Mouse (Mus musculus): Measurements from ENCODE around the gene Fndc10. TPM values are rescaled to one million over a fixed set of nuclear protein-coding genes. Genes with fewer than 3 reads are reported as not detected.
A peak's percentile ranks its signal among the peaks of the same experiment; 100 is the strongest.
"Not testable (repeated sequence)": the region's sequence is repeated elsewhere in the genome, so short reads cannot be mapped to it uniquely, and the experiment has no call there.

Fndc10 gene
- total RNA-seq (2014; rRNA removed) (43.8 and 46.4 TPM in 2 replicates), polyA plus RNA-seq (2015; fragmentation: Nextera tagmentation; extraction: Ambion mirVana) (24.3 and 27.4 TPM in 2 replicates)

DNA sequence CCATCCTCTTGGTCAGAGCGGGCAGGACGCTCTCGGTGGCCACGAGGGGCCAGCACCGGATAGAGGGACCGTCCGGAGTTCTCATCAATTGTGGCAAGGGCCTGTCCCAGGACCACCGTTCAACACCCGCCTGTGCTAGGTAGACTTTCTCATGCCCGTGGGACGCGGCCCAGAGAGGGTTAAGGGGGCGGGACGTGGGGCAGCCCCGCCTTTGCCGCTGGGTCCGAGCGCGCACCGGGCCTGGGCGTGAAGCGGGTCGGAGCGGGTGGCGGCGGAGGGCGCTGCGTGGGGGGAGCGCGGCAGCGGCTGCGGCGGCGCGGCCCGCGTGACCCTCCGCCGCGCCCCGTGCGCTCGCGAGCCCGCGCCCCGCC lies at the start of gene Fndc10:
Gene Fndc10 (plus strand): TSS at position 232 of the 371 bp plus-strand sequence.
- ATAC-seq (ENCODE audit: low FRiP score) (peak; percentile 90), DNase-seq (ENCODE audit: low spot score) (peak; percentile 73)
- Histone ChIP-seq H3K27ac (ENCODE audit: low read depth, low read length) (peak within 1 kb of the TSS; percentile 97), H3K4me1 (ENCODE audit: insufficient read depth, low read length) (peaks cover 18% of the 10 kb centered on the region), H3K4me3 (ENCODE audit: low read depth, low read length) (peak within 1 kb of the TSS; percentile 71), H3K27me3 (ENCODE audit: insufficient read depth, low read length) (no peaks in the 10 kb centered on the region), H3K9ac (replicated peaks; ENCODE audit: low read length, poor library complexity, severe bottlenecking) (peak within 1 kb of the TSS; percentile 87), H3K4me2 (ENCODE audit: low read depth, low read length, poor library complexity, severe bottlenecking) (peak within 1 kb of the TSS; percentile 95), H3K36me3 (ENCODE audit: insufficient read depth, low read length) (no peaks in the 10 kb centered on the region), H3K9me3 (ENCODE audit: low read length) (no peaks in the 10 kb centered on the region)
- whole genome bisulfite sequencing, result 0% methylated on average over 29 of the region's 47 CpGs
- peak; percentile 49 for TF ChIP-seq CTCF (IDR thresholded peaks at IDR 0.05)

DNA sequence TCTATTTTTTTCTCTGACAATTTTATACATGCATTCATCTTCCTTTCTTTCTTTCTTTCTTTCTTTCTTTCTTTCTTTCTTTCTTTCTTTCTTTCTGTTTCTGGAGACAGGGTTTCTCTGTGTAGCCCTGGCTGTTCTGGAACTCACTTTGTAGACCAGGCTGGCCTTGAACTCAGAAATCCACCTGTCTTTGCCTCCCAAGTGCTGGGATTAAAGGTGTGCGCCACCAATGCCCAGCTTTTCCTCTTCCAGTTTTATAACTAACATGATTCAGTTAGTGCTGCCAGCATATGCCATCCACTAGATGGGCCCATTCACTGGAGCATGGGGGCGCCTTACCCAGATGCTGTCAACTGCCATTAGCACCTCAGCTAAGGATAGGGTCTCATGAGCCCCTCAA lies 48.8 kb upstream of the Fndc10 start, which contains the start of gene Gm10563:
Gene Gm10563 (minus strand): TSS at position 101 of the 400 bp plus-strand sequence.
- H3K4me2 ChIP-seq (ENCODE audit: low read depth, low read length, poor library complexity, severe bottlenecking); H3K9ac ChIP-seq (replicated peaks; ENCODE audit: low read length, poor library complexity, severe bottlenecking); ATAC-seq (ENCODE audit: low FRiP score); H3K27me3 ChIP-seq (ENCODE audit: insufficient read depth, low read length); H3K4me1 ChIP-seq (ENCODE audit: insufficient read depth, low read length); H3K4me3 ChIP-seq (ENCODE audit: low read depth, low read length); DNase-seq (ENCODE audit: low spot score); H3K27ac ChIP-seq (ENCODE audit: low read depth, low read length); H3K9me3 ChIP-seq (ENCODE audit: low read length): not testable (repeated sequence)
- WGBS, result 92% methylated on average over 2 of the region's 2 CpGs
- H3K36me3 ChIP-seq (ENCODE audit: insufficient read depth, low read length), result peaks cover 76% of the 10 kb centered on the region

DNA sequence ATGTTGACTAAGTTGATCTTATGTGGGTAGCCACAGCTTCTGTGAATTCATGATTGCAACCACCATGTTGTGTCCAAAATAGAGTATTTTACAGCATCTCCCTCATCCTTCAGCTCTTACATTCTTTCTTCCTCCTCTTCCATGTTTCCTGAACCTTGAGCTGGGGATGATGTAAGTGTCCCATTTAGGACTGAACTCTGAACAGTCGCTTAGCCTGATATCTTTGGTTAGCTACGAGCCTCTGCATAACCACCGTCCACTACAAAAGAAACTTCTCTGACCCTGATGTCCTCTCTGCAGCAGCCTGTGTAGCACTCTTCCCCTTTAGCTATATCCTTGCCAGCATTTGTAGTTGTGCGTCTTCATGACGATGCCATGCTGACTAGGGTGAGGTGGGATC lies 48.4 kb upstream of the Fndc10 start:
- TF ChIP-seq CTCF (IDR thresholded peaks at IDR 0.05), result no peak
- Histone ChIP-seq H3K27me3 (ENCODE audit: insufficient read depth, low read length) (peaks cover under 1% of the 10 kb centered on the region; the same call in 1 of the 2 replicates), H3K36me3 (ENCODE audit: insufficient read depth, low read length) (peaks cover 76% of the 10 kb centered on the region), H3K9ac (replicated peaks; ENCODE audit: low read length, poor library complexity, severe bottlenecking) (no peak overlapping the region), H3K27ac (ENCODE audit: low read depth, low read length) (no peak overlapping the region), H3K4me2 (ENCODE audit: low read depth, low read length, poor library complexity, severe bottlenecking) (no peak overlapping the region), H3K4me3 (ENCODE audit: low read depth, low read length) (no peak overlapping the region), H3K9me3 (ENCODE audit: low read length) (no peaks in the 10 kb centered on the region), H3K4me1 (ENCODE audit: insufficient read depth, low read length) (no peaks in the 10 kb centered on the region)
- no peak for ATAC-seq (ENCODE audit: low FRiP score)
- 97% methylated on average over 5 of the region's 5 CpGs for WGBS
- no peak for DNase-seq (ENCODE audit: low spot score)

DNA sequence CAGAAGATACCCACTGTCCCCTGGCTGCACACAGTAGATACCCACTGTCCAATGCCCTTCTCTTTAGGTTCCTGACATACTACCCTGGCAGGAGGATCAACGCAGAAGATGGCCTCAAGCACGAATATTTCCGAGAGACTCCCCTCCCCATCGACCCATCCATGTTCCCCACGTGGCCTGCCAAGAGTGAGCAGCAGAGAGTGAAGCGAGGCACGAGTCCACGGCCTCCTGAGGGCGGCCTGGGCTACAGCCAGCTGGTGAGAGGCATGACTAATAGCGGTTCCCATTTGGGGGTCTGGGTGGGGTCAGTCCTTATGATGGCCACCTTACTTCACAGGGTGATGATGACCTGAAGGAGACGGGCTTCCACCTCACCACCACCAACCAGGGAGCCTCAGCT lies 44.8 kb upstream of the Fndc10 start:
- peaks cover 3% of the 10 kb centered on the region; the same call in 1 of the 2 replicates for H3K4me1 ChIP-seq (ENCODE audit: insufficient read depth, low read length)
- DNase-seq (ENCODE audit: low spot score) (no peak), ATAC-seq (ENCODE audit: low FRiP score) (no peak)
- WGBS, result 92% methylated on average over 11 of the region's 11 CpGs
- H3K9ac ChIP-seq (replicated peaks; ENCODE audit: low read length, poor library complexity, severe bottlenecking), result no peak overlapping the region
- H3K4me3 ChIP-seq (ENCODE audit: low read depth, low read length), result no peak overlapping the region
- peaks cover 24% of the 10 kb centered on the region for H3K27me3 ChIP-seq (ENCODE audit: insufficient read depth, low read length)
- H3K36me3 ChIP-seq (ENCODE audit: insufficient read depth, low read length), result peaks cover 54% of the 10 kb centered on the region
- no peak overlapping the region for H3K4me2 ChIP-seq (ENCODE audit: low read depth, low read length, poor library complexity, severe bottlenecking)
- no peak overlapping the region for H3K27ac ChIP-seq (ENCODE audit: low read depth, low read length)
- no peak for TF ChIP-seq CTCF (IDR thresholded peaks at IDR 0.05)
- no peaks in the 10 kb centered on the region for H3K9me3 ChIP-seq (ENCODE audit: low read length)

DNA sequence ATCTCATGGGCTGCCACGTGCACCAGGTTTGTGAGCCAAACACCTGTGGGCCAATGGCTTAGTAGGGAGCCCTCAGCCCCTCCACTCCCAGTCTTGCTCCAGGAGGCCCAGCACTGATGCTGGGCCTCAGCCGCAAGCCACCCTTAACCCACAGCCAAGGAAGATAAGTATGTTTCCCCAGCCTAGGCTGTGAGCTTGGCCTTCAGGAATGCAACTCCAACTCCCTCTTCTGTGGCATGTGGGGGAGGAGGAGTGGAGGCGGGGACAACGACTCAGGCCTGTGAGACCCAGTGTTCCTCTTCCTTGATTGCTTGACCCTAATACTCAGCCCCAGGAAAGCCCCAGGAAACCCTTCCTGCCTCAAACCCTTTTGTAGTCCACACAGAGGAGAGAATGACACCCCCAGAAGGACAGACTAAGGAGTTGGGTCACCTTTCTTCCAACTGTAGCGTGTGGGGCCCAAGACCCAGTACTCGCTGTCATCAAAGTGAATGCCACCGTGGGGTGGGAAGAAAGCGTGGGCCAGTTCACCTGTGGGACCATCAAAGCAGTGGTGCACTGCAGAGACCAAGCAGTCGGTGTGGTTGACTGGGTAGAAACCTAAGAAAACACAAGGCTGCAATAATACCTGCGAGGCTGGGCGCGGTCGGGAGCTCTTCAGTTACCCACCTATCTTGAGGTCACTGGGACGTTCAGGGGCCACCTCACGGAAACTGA lies 42.4 kb upstream of the Fndc10 start:
- Histone ChIP-seq H3K27ac (ENCODE audit: low read depth, low read length) (no peak overlapping the region), H3K4me3 (ENCODE audit: low read depth, low read length) (no peak overlapping the region), H3K36me3 (ENCODE audit: insufficient read depth, low read length) (peaks cover 65% of the 10 kb centered on the region), H3K4me2 (ENCODE audit: low read depth, low read length, poor library complexity, severe bottlenecking) (no peak overlapping the region), H3K9ac (replicated peaks; ENCODE audit: low read length, poor library complexity, severe bottlenecking) (no peak overlapping the region), H3K27me3 (ENCODE audit: insufficient read depth, low read length) (peaks cover 43% of the 10 kb centered on the region), H3K4me1 (ENCODE audit: insufficient read depth, low read length) (peaks cover 3% of the 10 kb centered on the region; the same call in 1 of the 2 replicates), H3K9me3 (ENCODE audit: low read length) (no peaks in the 10 kb centered on the region)
- 76% methylated on average over 15 of the region's 15 CpGs for WGBS
- TF ChIP-seq CTCF (IDR thresholded peaks at IDR 0.05), result no peak
- ATAC-seq (ENCODE audit: low FRiP score), result no peak
- no peak for DNase-seq (ENCODE audit: low spot score)

Measured in midbrain, postnatal 0 days (tissue).